15 mouse cellular contexts compared by ENCODE assay signal in the genomic region with DNA sequence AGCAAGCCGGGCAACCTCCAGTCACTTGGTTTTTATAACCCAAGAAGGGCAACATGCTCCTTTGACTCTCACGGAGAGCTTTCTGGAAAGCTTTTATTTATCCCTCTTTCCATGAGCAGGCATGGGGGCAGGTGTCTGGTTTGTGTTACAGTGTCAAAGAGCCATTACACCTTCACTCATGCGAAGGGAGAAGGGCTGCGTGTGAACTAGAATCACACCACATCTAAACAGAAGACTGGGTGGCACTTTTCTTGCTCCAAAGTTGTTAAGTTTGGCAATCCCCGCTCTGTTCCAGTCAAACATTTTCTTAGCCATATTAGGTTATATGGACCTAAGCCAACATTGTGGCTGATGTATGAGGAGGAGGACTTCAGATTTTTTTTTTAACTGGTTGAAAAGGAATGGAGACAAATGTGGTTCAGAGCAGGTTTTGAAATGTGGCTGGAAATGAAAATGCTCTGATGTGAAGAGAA. TPM values are rescaled to one million over a fixed set of nuclear protein-coding genes. Genes with fewer than 3 reads are reported as not detected.
DNase-seq lines count a peak whose midpoint lies in the region; ATAC-seq lines count a peak whose summit lies in the region.
"Had no signal": no experiment of that assay in that cellular context is flagged by ENCODE, and none has a peak within 500 bp of the region (broad histone marks: within the 10 kb centered on the region; RNA-seq: fewer than 3 reads in every experiment).

No protein-coding gene starts in this region.

- H3K4me2 ChIP-seq in kidney, embryonic 16.5 days (replicated peaks; ENCODE audit: low read depth, low read length) = no peak overlapping the region
- H3K4me2 ChIP-seq in kidney, embryonic 14.5 days (replicated peaks; ENCODE audit: low read depth, low read length) = no peak overlapping the region
- H3K4me2 ChIP-seq in embryonic facial prominence, embryonic 13.5 days = no peak overlapping the region
- H3K4me2 ChIP-seq: forebrain, embryonic 12.5 days; neural tube, embryonic 13.5 days had no signal

- no peaks in the 10 kb centered on the region for H3K9me3 ChIP-seq in kidney, embryonic 16.5 days (ENCODE audit: low read length)
- H3K9me3 ChIP-seq in kidney, embryonic 14.5 days (ENCODE audit: control insufficient read depth, low read length) = no peaks in the 10 kb centered on the region
- H3K9me3 ChIP-seq in embryonic facial prominence, embryonic 13.5 days = no peaks in the 10 kb centered on the region
- H3K9me3 ChIP-seq: forebrain, embryonic 12.5 days; neural tube, embryonic 13.5 days had no signal

- peak; percentile 91 for ATAC-seq in frontal cortex, adult (ENCODE audit: low TSS enrichment)
- ATAC-seq in kidney, embryonic 16.5 days (ENCODE audit: low FRiP score, low TSS enrichment) = no peak
- ATAC-seq in kidney, embryonic 14.5 days (ENCODE audit: low FRiP score, low TSS enrichment) = no peak
- ATAC-seq in embryonic facial prominence, embryonic 13.5 days (ENCODE audit: insufficient number of reproducible peaks, insufficient read depth, low FRiP score, low TSS enrichment, low read depth) = no peak

- H3K27ac ChIP-seq in kidney, embryonic 16.5 days (ENCODE audit: low read length) = 0 out of 2 replicates have a peak overlapping the region, but pooled peaks have one; percentile 45
- H3K27ac ChIP-seq in kidney, embryonic 14.5 days (ENCODE audit: low read depth, low read length) = no peak overlapping the region
- H3K27ac ChIP-seq in embryonic facial prominence, embryonic 13.5 days = peak overlapping the region; percentile 28; the same call in 1 of the 2 replicates
- H3K27ac ChIP-seq: forebrain, embryonic 12.5 days; liver, embryonic 14.5 days; neural tube, embryonic 13.5 days had no signal

- H3K4me3 ChIP-seq in kidney, embryonic 16.5 days (ENCODE audit: low read length) = no peak overlapping the region
- H3K4me3 ChIP-seq in kidney, embryonic 14.5 days (ENCODE audit: low read length) = no peak overlapping the region
- no peak overlapping the region for H3K4me3 ChIP-seq in embryonic facial prominence, embryonic 13.5 days
- H3K4me3 ChIP-seq: forebrain, embryonic 12.5 days; neural tube, embryonic 13.5 days had no signal

- H3K4me1 ChIP-seq in kidney, embryonic 16.5 days (ENCODE audit: insufficient read depth, low read length) = peaks cover 34% of the 10 kb centered on the region
- peaks cover 18% of the 10 kb centered on the region; the same call in 1 of the 2 replicates for H3K4me1 ChIP-seq in kidney, embryonic 14.5 days (ENCODE audit: control insufficient read depth, insufficient read depth, low read length)
- peaks cover 61% of the 10 kb centered on the region for H3K4me1 ChIP-seq in embryonic facial prominence, embryonic 13.5 days

- H3K36me3 ChIP-seq in kidney, embryonic 16.5 days (ENCODE audit: insufficient read depth, low read length) = no peaks in the 10 kb centered on the region
- no peaks in the 10 kb centered on the region for H3K36me3 ChIP-seq in kidney, embryonic 14.5 days (ENCODE audit: control insufficient read depth, insufficient read depth, low read length)
- H3K36me3 ChIP-seq in embryonic facial prominence, embryonic 13.5 days = peaks cover 5% of the 10 kb centered on the region; the same call in 1 of the 2 replicates
- H3K36me3 ChIP-seq: forebrain, embryonic 12.5 days; neural tube, embryonic 13.5 days had no signal

- DNase-seq in frontal cortex, postnatal 14 days (ENCODE audit: low spot score in 2 of 2) = no peak
- peak; percentile 34 for DNase-seq in lung, postnatal 36 days
- DNase-seq in yolk sac, embryonic 10.5 days (ENCODE audit: low spot score) = no peak
- no peak for DNase-seq in ovary, postnatal 10 days (ENCODE audit: low spot score)
- DNase-seq: adrenal gland, adult 8-10 months; gastrocnemius, postnatal 25 days; midbrain, embryonic 14.5 days; right cerebral cortex, postnatal 25 days had no signal

- H3K9ac ChIP-seq in kidney, embryonic 16.5 days (replicated peaks; ENCODE audit: low read length) = no peak overlapping the region
- H3K9ac ChIP-seq in kidney, embryonic 14.5 days (ENCODE audit: low read depth, low read length) = no peak overlapping the region
- no peak overlapping the region for H3K9ac ChIP-seq in embryonic facial prominence, embryonic 13.5 days
- H3K9ac ChIP-seq: forebrain, embryonic 12.5 days; liver, embryonic 14.5 days; neural tube, embryonic 13.5 days had no signal

- WGBS in kidney, embryonic 16.5 days = 38% methylated on average over 5 of the region's 5 CpGs
- WGBS in kidney, embryonic 14.5 days = 36% methylated on average over 5 of the region's 5 CpGs
- 55% methylated on average over 5 of the region's 5 CpGs for WGBS in embryonic facial prominence, embryonic 13.5 days

- H3K27me3 ChIP-seq in kidney, embryonic 16.5 days (ENCODE audit: insufficient read depth, low read length) = no peaks in the 10 kb centered on the region
- H3K27me3 ChIP-seq in kidney, embryonic 14.5 days (ENCODE audit: control insufficient read depth, insufficient read depth, low read length) = no peaks in the 10 kb centered on the region
- H3K27me3 ChIP-seq in embryonic facial prominence, embryonic 13.5 days = no peaks in the 10 kb centered on the region
- H3K27me3 ChIP-seq: forebrain, embryonic 12.5 days; neural tube, embryonic 13.5 days had no signal

RNA-seq across cellular contexts. Expression of a gene that starts 43.8 kb away (rescaled TPM):
- 238 and 243 TPM in 2 replicates for polyA plus RNA-seq in kidney, embryonic 16.5 days (2015; fragmentation: Nextera tagmentation; extraction: Ambion mirVana)
- polyA plus RNA-seq in kidney, embryonic 14.5 days (2014; fragmentation: Nextera tagmentation; extraction: Ambion mirVana) = 165 and 193 TPM in 2 replicates
- polyA plus RNA-seq in embryonic facial prominence, embryonic 13.5 days (2015; fragmentation: Nextera tagmentation; extraction: Ambion mirVana) = 432 and 463 TPM in 2 replicates
